Mouse (Mus musculus) cerebellum, postnatal 36 days (tissue): Measurements from ENCODE around the gene Ocln.
"Not testable (repeated sequence)": the region's sequence is repeated elsewhere in the genome, so short reads cannot be mapped to it uniquely, and the experiment has no call there.

Experiments used
- DNase-seq, 2 experiments: peaks; one replicate each; pipeline ENCODE4 v3.0.0; 2021 to 2022; ENCODE audit warnings: mixed read lengths in 2 of 2

The Ocln gene

DNA sequence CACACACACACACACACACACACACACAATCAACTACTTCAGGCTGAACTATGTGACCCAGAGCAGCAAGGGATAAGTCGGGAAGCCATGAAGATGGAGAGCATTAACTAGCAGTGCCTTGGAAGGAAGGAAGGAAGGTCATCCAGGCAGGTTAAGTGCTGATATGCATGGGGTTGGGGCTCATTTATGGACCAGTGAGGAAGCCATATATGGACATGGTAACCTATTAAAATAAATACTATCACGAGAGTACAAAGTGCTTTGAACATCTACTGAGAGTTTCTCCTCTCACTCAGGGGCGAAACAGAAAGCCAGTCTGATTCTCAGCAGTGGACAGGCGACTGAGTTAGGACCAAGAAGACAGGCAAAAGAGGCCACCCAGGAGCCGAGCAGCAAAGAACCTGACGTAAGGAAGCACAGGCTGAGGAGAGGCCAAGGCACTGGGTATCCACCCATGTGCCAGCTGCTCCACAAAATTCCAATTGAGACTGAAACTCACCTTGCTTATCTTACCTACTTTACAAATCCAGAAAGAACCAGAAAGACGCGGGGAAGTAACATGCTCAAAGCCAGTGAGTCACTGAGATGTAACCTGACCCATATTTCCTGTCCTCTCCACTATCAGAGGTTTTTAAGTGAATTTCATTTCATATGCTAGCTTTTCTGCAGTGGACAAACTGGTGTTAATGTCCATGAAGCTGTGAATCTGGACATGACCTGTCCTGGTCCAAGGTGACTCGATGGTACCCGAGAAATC is 9.3 kb downstream of the Ocln start:
- DNase-seq = no peak

GRCm38 (mm10) chr13:100536149-100536548 is 16.4 kb downstream of the Ocln start:
- no peak for DNase-seq

DNA sequence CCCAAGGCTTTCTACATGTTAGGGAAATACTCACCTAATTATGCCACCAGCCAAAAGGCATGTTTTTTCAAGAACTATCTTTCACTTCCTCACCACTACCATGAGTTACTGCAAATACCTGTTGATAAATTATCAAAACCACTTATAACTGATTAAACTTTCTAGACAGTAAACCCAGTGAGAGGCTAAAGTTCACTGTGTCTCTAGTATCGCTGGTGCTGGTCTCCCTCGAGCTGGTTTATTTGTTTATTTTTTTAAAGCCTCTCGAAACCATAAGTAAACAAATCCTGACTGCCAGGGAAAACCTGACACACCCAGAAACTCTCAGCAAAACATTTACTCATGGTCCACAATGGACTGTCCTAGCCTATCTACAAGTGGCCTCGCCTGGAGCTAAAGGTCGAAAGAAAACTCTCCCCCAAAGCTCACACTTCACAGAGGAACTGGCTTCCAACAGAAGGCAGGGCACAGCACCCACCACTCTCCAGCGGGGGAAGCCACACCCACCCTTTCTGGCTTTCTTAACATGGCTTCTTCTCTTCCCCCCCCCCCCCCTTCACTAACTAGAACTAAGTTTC is 19.6 kb downstream of the Ocln start:
- no peak for DNase-seq

DNA sequence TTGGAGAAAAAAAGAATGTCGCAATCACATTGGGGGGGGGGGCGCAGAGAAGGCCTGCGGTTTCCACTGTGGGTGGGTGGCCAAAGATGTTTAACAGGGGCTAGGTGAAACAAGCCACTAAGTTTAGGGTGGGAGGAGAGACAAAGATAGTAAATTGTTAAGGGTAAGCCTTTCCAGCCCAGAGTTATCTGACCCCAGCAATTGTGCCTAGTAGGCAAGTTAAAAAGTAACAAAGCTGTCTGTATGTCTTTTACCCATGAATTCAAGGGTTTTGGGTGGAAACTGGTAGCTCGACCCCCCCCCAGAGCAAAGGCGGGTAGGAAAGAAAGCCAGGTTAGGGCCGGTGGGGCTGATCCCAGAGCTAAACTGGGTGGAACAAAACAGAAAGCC is 25.9 kb downstream of the Ocln start:
- no peak for DNase-seq

DNA sequence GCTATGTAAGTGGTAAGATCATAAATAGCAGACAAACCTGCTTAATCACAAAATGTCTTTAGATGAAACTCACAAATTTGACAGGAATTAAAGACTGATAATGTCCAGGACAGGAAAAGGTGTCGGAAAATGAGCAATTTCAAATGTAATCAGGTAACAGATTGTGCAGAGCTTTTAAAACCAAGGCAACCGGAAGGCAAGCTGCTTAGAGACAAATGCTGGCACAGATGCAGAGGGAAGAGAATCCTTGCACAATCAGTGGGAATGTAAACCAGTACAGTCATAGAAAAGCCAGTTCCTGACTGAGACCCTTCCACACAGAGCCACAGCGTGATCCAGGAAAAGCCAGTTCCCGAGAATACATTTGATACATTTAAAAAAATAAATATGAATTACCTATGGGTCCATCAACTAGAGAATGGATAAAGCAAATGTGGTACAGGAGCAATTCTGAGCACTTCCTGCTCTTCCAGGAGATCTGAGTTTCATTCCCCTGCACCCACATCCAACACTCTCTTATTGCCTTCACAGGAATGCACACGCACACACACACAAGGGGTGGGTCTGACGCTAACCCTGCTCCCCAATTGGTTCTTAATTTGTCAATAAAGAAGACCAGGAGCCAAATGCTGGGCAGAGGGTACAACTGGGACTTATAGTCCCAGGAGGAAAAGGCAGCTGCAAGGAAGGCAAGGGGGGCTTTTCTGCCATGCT is 26.4 kb downstream of the Ocln start:
- DNase-seq = peak; percentile 39 to 60

GRCm38 (mm10) chr13:100524896-100525295 is 27.6 kb downstream of the Ocln start:
- no peak for DNase-seq

DNA sequence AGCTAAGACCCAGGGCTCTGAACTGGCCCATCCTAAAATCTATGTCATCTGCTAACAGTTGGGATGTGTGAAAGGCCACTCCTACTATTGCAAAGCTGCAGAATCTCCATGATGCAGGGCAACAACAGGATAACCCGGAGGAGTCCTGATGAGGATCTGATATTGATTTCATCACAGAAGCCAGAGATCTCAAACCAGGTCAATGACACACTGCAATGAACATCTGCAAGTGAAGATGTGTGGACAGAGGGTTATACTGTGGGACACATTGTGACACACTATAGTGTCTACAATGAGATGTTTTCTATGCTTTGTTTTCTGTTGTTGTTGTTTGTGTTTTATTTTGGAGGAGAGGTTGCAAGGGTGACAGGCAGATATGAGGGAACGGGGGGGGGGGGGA is 28.8 kb downstream of the Ocln start:
- DNase-seq = no peak

- no peak for DNase-seq
Measured at GRCm38 (mm10) chr13:100521724-100522591, 30.6 kb downstream of the Ocln start.

DNA sequence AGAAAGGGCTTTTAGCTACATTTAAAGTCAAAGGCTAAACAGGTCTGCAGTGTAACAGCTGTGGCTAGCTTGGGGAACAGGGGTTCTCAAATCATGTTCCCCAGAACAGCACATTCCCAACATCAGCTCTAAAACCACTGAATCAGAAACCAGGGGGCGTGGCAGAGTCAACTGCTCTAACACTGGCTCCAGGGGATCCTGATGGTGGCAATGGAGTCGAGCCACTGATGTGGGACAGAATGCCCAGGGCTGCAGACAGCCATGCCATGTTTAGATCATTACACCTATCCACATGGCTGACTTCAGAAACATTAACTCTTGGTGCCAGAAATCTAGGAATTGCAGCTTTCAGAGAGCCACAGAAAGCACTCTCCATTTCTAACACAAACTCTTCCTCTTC is 33.4 kb downstream of the Ocln start:
- no peak for DNase-seq

GRCm38 (mm10) chr13:100518191-100518590 is 34.3 kb downstream of the Ocln start:
- DNase-seq = no peak

- no peak for DNase-seq
Measured at GRCm38 (mm10) chr13:100517652-100518153, 34.8 kb downstream of the Ocln start.

GRCm38 (mm10) chr13:100516213-100517105 is 36.1 kb downstream of the Ocln start:
- peak; percentile 26 to 35 for DNase-seq

GRCm38 (mm10) chr13:100512792-100513191 is 39.7 kb downstream of the Ocln start:
- no peak for DNase-seq

GRCm38 (mm10) chr13:100511860-100512364 is 40.6 kb downstream of the Ocln start:
- no peak for DNase-seq

GRCm38 (mm10) chr13:100511146-100511859 is 41.2 kb downstream of the Ocln start:
- DNase-seq = no peak

DNA sequence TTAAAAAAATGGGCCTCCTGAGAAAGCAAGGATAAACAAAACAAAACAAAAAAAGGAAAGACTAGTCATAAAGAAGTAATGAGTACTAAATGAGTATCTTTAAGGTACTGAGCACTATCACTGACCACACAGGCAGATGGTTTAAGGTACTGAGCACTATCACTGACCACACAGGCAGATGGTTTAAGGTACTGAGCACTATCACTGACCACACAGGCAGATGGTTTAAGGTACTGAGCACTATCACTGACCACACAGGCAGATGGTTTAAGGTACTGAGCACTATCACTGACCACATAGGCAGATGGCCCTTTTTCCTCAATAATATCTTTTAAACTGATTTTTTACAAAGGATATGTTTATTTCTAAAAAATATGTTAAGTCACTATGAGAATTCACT is 52.9 kb downstream of the Ocln start:
- not testable (repeated sequence) for DNase-seq

GRCm38 (mm10) chr13:100495337-100495736 is 57.2 kb downstream of the Ocln start:
- DNase-seq = no peak

DNA sequence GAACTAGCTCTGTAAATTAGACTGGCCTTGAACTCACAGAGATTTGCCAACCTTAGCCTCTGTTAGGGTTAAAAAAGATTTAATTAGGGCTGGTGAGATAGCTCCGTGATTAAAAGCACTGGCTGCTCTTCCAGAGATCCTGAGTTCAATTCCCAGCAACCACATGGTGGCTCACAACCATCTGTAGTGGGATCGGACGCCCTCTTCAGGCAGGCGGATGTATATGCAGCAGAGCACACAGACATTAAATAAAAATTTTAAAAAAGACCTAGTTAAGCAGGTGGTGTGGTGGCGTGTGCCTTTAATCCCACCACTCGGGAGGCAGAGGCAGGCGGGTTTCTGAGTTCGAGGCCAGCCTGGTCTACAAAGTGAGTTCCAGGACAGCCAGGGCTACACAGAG is 58.1 kb downstream of the Ocln start:
- not testable (repeated sequence) for DNase-seq

GRCm38 (mm10) chr13:100493313-100493712 is 59.2 kb downstream of the Ocln start:
- no peak for DNase-seq

- peak; percentile 84 to 91 for DNase-seq
Measured at GRCm38 (mm10) chr13:100492061-100492787, 60.3 kb downstream of the Ocln start, which contains the start of gene Gtf2h2. TSS of gene Gtf2h2 (minus strand) at chr13:100492579.
